Mouse (Mus musculus) cerebellum, adult 2 months (tissue): ENCODE data around the gene 4930470P17Rik.

ENCODE experiments used
- CTCF ChIP-seq: fragments of 200-500 bp; IDR thresholded peaks from 2 replicates; pipeline ENCODE4 v1.5.1; 2011; ENCODE audit warnings: low read depth, mild to moderate bottlenecking, control low read depth, low read length, moderate library complexity, borderline replicate concordance; ENCODE audit not compliant: insufficient read depth
- POLR2A ChIP-seq: fragments of 200-500 bp; IDR thresholded peaks from 2 replicates; pipeline ENCODE4 v1.6.1; 2011; ENCODE audit warnings: low read length, control low read depth, borderline replicate concordance; ENCODE audit not compliant: insufficient read depth

GRCm38 (mm10) chr2:170564995-170565394 is 36.8 kb downstream of the 4930470P17Rik start:
- no peak for TF ChIP-seq CTCF
- TF ChIP-seq POLR2A, result no peak
